Mouse (Mus musculus): ENCODE measurements at regions not wholly inside any gene's neighbourhood (a gene's known extent, or its start where the extent isn't known, plus 50 kb on each side); places are given as distances from the start of the nearest gene placed in this dataset.
A peak's percentile ranks its signal among the peaks of the same experiment; 100 is the strongest.

- no peaks in the 10 kb centered on the region for H3K27me3 ChIP-seq (ENCODE audit: insufficient read depth, low read length)
- H3K9ac ChIP-seq (replicated peaks; ENCODE audit: low read length, poor library complexity, severe bottlenecking) = no peak overlapping the region
- DNase-seq (ENCODE audit: low spot score) (peak; percentile 30), ATAC-seq (ENCODE audit: low FRiP score) (no peak)
- no peak overlapping the region for H3K27ac ChIP-seq (ENCODE audit: low read depth, low read length)
- no peaks in the 10 kb centered on the region for H3K9me3 ChIP-seq (ENCODE audit: low read length)
- no peak for TF ChIP-seq CTCF (IDR thresholded peaks at IDR 0.05)
- no peak overlapping the region for H3K4me2 ChIP-seq (ENCODE audit: low read depth, low read length, poor library complexity, severe bottlenecking)
- WGBS = 80% methylated on average over 8 of the region's 8 CpGs
- no peaks in the 10 kb centered on the region for H3K4me1 ChIP-seq (ENCODE audit: insufficient read depth, low read length)
- no peak overlapping the region for H3K4me3 ChIP-seq (ENCODE audit: low read depth, low read length)
- H3K36me3 ChIP-seq (ENCODE audit: insufficient read depth, low read length) = no peaks in the 10 kb centered on the region
Observed at GRCm38 (mm10) chr17:3747808-3748335, 51.8 kb upstream of the Nox3 start.
